Mouse (Mus musculus) liver, postnatal 0 days (tissue): ENCODE results near the gene Rab20.

Source experiments
- CTCF ChIP-seq: sonication (generic); IDR thresholded peaks from 2 replicates; pipeline ENCODE4 v1.5.1; 2016; ENCODE audit warnings: antibody characterized with exemption, low read depth
- EP300 ChIP-seq: IDR thresholded peaks from 2 replicates; pipeline ENCODE4 v1.6.1; 2016; ENCODE audit warnings: antibody characterized with exemption, low read depth, mild to moderate bottlenecking

GRCm38 (mm10) chr8:11404614-11405013, 73.9 kb downstream of the Rab20 start:
- TF ChIP-seq EP300 (no peak), CTCF (no peak)
